Mouse (Mus musculus) midbrain, embryonic 16.5 days (tissue): Measurements from ENCODE around the gene Hdac9. TPM values are rescaled to one million over a fixed set of nuclear protein-coding genes. Genes with fewer than 3 reads are reported as not detected.

Experiments used
- ATAC-seq: fragments of 200-750 bp; cut with Nextera tagmentation; 2 replicates; pipeline ENCODE4 v1.8.0; 2017; ENCODE audit warnings: moderate TSS enrichment
- H3K27ac ChIP-seq: fragments of 300-500 bp; sonication (generic); 2 replicates; pipeline ENCODE4 v1.5.1; 2014; ENCODE audit warnings: mild to moderate bottlenecking, low read length, mixed read lengths
- H3K27me3 ChIP-seq: fragments of 300-500 bp; sonication (generic); 2 replicates; pipeline ENCODE4 v1.6.1; 2014; ENCODE audit warnings: low read depth, low read length, mixed read lengths; ENCODE audit not compliant: control insufficient read depth, insufficient read depth
- H3K36me3 ChIP-seq: fragments of 300-500 bp; sonication (generic); 2 replicates; pipeline ENCODE4 v1.6.1; 2014; ENCODE audit warnings: mild to moderate bottlenecking, low read length, moderate library complexity, mixed read lengths; ENCODE audit not compliant: control insufficient read depth, insufficient read depth
- H3K4me1 ChIP-seq: fragments of 300-500 bp; sonication (generic); 2 replicates; pipeline ENCODE4 v1.6.1; 2014; ENCODE audit warnings: mild to moderate bottlenecking, low read length, mixed read lengths; ENCODE audit not compliant: control insufficient read depth, insufficient read depth
- H3K4me2 ChIP-seq: fragments of 300-500 bp; sonication (generic); 2 replicates; pipeline ENCODE4 v1.6.1; 2014; ENCODE audit warnings: mild to moderate bottlenecking, low read length, mixed read lengths
- H3K4me3 ChIP-seq: fragments of 300-500 bp; sonication (generic); 2 replicates; pipeline ENCODE4 v1.5.1; 2014; ENCODE audit warnings: low read depth, mild to moderate bottlenecking, low read length, moderate library complexity, mixed read lengths
- H3K9ac ChIP-seq: fragments of 300-500 bp; sonication (generic); 2 replicates; pipeline ENCODE4 v1.6.1; 2014; ENCODE audit warnings: low read depth, low read length, mixed read lengths
- H3K9me3 ChIP-seq: fragments of 300-500 bp; sonication (generic); replicated peaks from 2 replicates; pipeline ENCODE4 v1.6.1; 2014; ENCODE audit warnings: mild to moderate bottlenecking, low read length, mixed read lengths; ENCODE audit not compliant: control insufficient read depth, poor library complexity, severe bottlenecking
- WGBS: fragments of 180-500 bp; shearing (Covaris S2); extraction: QIAGEN DNeasy Blood & Tissue Kit; methylation state at CpG from one replicate; pipeline ENCODE4 v1.1.7; 2014; 5-methylcytosine and 5-hydroxymethylcytosine counted together
- polyA plus RNA-seq: library from polyadenylated mRNA; unstranded; fragments of >200 nt; fragmentation: Nextera tagmentation; extraction: Ambion mirVana; gene quantifications from 2 replicates; pipeline ENCODE4 v1.2.1, GENCODE M21; 2015

The Hdac9 gene
- polyA plus RNA-seq, 1 experiment from 2014 or later: 12.6 TPM

GRCm38 (mm10) chr12:34528201-34529164 lies 388.4 kb downstream of the Hdac9 start:
- peak overlapping the region; percentile 30 for H3K4me3 ChIP-seq

GRCm38 (mm10) chr12:34527761-34528160 lies 389.1 kb downstream of the Hdac9 start:
- H3K9ac ChIP-seq: peak overlapping the region; percentile 30; the same call in 1 of the 2 replicates
- no peak for ATAC-seq
- H3K4me2 ChIP-seq: peak overlapping the region; percentile 46
- no peaks in the 10 kb centered on the region for H3K36me3 ChIP-seq
- no peaks in the 10 kb centered on the region for H3K9me3 ChIP-seq
- H3K4me1 ChIP-seq: peaks cover 25% of the 10 kb centered on the region
- no peaks in the 10 kb centered on the region for H3K27me3 ChIP-seq
- peak overlapping the region; percentile 14 for H3K27ac ChIP-seq
- peak overlapping the region; percentile 30 for H3K4me3 ChIP-seq
- whole genome bisulfite sequencing: 39% methylated on average over 4 of the region's 4 CpGs

More at GRCm38 (mm10) chr12:34528201-34529164, 388.4 kb downstream of the Hdac9 start:
- Histone ChIP-seq H3K4me1 (peaks cover 25% of the 10 kb centered on the region), H3K27me3 (no peaks in the 10 kb centered on the region), H3K9me3 (no peaks in the 10 kb centered on the region), H3K27ac (peak overlapping the region; percentile 14), H3K4me2 (peak overlapping the region; percentile 46), H3K36me3 (no peaks in the 10 kb centered on the region), H3K9ac (peak overlapping the region; percentile 30)
- 4% methylated on average over 11 of the region's 11 CpGs for WGBS
- peak; percentile 87 for ATAC-seq

GRCm38 (mm10) chr12:34521468-34521867 lies 395.4 kb downstream of the Hdac9 start:
- 87% methylated on average over 2 of the region's 2 CpGs for WGBS
- H3K27me3 ChIP-seq: no peaks in the 10 kb centered on the region
- H3K36me3 ChIP-seq: no peaks in the 10 kb centered on the region
- no peak overlapping the region for H3K4me2 ChIP-seq
- H3K4me3 ChIP-seq: no peak overlapping the region
- H3K27ac ChIP-seq: no peak overlapping the region
- no peaks in the 10 kb centered on the region for H3K9me3 ChIP-seq
- peaks cover 5% of the 10 kb centered on the region; the same call in 1 of the 2 replicates for H3K4me1 ChIP-seq
- ATAC-seq: no peak
- H3K9ac ChIP-seq: no peak overlapping the region

- peak overlapping the region; percentile 58; the same call in 1 of the 2 replicates for H3K27ac ChIP-seq
- no peaks in the 10 kb centered on the region for H3K9me3 ChIP-seq
- H3K4me2 ChIP-seq: no peak overlapping the region
- H3K4me3 ChIP-seq: no peak overlapping the region
- 43% methylated on average over 6 of the region's 6 CpGs for WGBS
- ATAC-seq: peak; percentile 39; the same call in 1 of the 2 replicates
- no peaks in the 10 kb centered on the region for H3K36me3 ChIP-seq
- H3K4me1 ChIP-seq: peaks cover 5% of the 10 kb centered on the region; the same call in 1 of the 2 replicates
- H3K27me3 ChIP-seq: no peaks in the 10 kb centered on the region
- H3K9ac ChIP-seq: no peak overlapping the region
Observed at GRCm38 (mm10) chr12:34516769-34517562, 399.9 kb downstream of the Hdac9 start.

- 98% methylated on average over 1 of the region's 1 CpGs for WGBS
- no peak for ATAC-seq
Observed at GRCm38 (mm10) chr12:34506345-34506744, 410.6 kb downstream of the Hdac9 start.

GRCm38 (mm10) chr12:34498751-34499626 lies 417.9 kb downstream of the Hdac9 start:
- no peak overlapping the region for H3K4me3 ChIP-seq
- ATAC-seq: 0 out of 2 replicates have a peak, but pooled peaks have one; percentile 37
- 67% methylated on average over 9 of the region's 9 CpGs for WGBS
- H3K36me3 ChIP-seq: no peaks in the 10 kb centered on the region
- no peaks in the 10 kb centered on the region for H3K9me3 ChIP-seq
- H3K27ac ChIP-seq: no peak overlapping the region
- H3K4me2 ChIP-seq: no peak overlapping the region
- peaks cover 7% of the 10 kb centered on the region; the same call in 1 of the 2 replicates for H3K4me1 ChIP-seq
- H3K27me3 ChIP-seq: no peaks in the 10 kb centered on the region
- no peak overlapping the region for H3K9ac ChIP-seq

More at GRCm38 (mm10) chr12:34506345-34506744, 410.6 kb downstream of the Hdac9 start:
- no peak overlapping the region for H3K4me2 ChIP-seq
- no peak overlapping the region for H3K27ac ChIP-seq
- no peak overlapping the region for H3K4me3 ChIP-seq
- no peaks in the 10 kb centered on the region for H3K4me1 ChIP-seq
- no peak overlapping the region for H3K9ac ChIP-seq
- H3K9me3 ChIP-seq: no peaks in the 10 kb centered on the region
- no peaks in the 10 kb centered on the region for H3K36me3 ChIP-seq
- H3K27me3 ChIP-seq: no peaks in the 10 kb centered on the region

- Histone ChIP-seq H3K9ac (no peak overlapping the region), H3K36me3 (no peaks in the 10 kb centered on the region), H3K4me1 (peaks cover 7% of the 10 kb centered on the region; the same call in 1 of the 2 replicates), H3K4me2 (no peak overlapping the region), H3K4me3 (no peak overlapping the region), H3K27ac (no peak overlapping the region), H3K9me3 (no peaks in the 10 kb centered on the region), H3K27me3 (no peaks in the 10 kb centered on the region)
- no peak for ATAC-seq
- WGBS: 51% methylated on average over 8 of the region's 8 CpGs
Observed at GRCm38 (mm10) chr12:34498331-34498730, 418.6 kb downstream of the Hdac9 start.

- no peak overlapping the region for H3K27ac ChIP-seq
- no peak for ATAC-seq
- no peaks in the 10 kb centered on the region for H3K9me3 ChIP-seq
- no peak overlapping the region for H3K9ac ChIP-seq
- no peaks in the 10 kb centered on the region for H3K36me3 ChIP-seq
- H3K4me3 ChIP-seq: no peak overlapping the region
- peaks cover 7% of the 10 kb centered on the region; the same call in 1 of the 2 replicates for H3K4me1 ChIP-seq
- no peak overlapping the region for H3K4me2 ChIP-seq
- 77% methylated on average over 3 of the region's 3 CpGs for WGBS
- no peaks in the 10 kb centered on the region for H3K27me3 ChIP-seq
Observed at GRCm38 (mm10) chr12:34497702-34498101, 419.2 kb downstream of the Hdac9 start.
